Mouse (Mus musculus): ENCODE data around the gene Gm13277.
A peak's percentile ranks its signal among the peaks of the same experiment; 100 is the strongest.
"Not testable (repeated sequence)": the region's sequence is repeated elsewhere in the genome, so short reads cannot be mapped to it uniquely, and the experiment has no call there.

The Gm13277 gene

DNA sequence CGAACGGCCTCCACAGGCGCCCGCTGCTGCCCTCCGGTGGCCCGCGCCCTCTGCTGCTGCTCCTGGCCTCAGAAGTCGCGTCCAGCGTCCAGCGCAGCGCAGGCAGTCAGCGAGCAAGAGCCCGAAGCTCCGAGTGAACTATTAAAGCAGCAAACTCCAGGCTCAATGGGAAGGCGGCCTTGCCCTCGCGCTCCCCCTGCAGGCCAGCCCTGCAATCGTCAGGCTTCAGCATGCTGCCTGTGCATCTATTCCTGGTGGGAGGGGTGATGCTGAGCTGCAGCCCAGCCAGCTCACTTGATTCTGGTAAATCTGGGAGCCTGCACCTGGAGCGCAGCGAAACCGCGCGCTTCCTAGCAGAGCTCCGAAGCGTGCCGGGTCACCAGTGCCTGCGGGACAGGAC, at the start of gene Gm13277:
Gm13277 (plus strand) TSS at position 231 of the 400 bp plus-strand sequence.
- peak; percentile 75 for DNase-seq

GRCm38 (mm10) chr4:88739036-88739435, 49.4 kb upstream of the Gm13277 start:
- no peak for DNase-seq

DNA sequence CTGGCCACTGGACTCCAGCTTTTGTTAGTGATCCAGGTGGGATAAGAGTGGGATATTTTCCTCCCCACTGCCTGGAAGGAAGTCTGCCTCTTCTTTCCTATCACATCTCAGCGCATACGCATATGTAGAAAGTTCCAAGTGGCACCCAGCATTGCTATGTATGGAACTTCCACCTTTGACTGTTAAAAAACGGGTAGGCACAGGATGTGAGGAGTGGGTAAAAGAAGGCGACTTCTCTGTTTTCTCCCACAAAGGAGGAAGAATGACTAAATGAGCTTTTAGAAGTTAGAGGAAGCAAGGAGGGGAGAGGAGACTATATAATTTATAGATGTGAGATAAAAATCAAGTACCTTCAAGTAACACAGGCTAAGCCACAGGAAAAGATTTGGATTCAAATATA, 47.0 kb upstream of the Gm13277 start:
- DNase-seq: no peak

DNA sequence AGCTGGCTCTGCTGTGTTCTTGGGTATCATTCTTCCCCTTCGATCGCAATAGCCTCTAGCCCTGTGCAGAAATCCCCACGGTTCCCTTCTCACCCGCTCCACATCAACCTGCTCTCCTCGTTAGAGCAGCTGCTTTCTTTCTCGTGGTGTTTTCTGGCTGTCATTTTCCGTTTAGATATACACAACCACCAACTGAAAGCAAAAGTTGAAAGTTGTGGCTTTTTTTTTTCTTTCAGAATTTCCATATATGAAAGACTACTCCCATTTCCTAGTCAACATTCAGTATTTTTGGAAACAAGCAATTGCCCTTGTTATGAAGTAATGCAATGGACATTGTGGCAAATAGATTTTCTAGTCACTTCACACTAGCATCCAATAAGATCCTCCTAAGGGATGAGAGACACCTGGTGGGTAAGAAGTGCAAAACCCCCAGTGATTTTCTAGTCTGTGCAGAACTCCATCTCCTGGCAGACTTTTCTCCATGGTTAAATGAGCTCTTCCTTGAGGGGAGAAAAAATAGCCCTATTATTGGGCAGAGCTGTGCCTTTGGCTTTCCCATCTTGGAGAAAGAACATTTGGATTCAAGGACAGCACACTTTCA, 45.6 kb upstream of the Gm13277 start:
- DNase-seq: no peak

- DNase-seq: no peak
Measured at GRCm38 (mm10) chr4:88744207-88744606, 44.2 kb upstream of the Gm13277 start.

- DNase-seq: no peak
Measured at GRCm38 (mm10) chr4:88749926-88750325, 38.5 kb upstream of the Gm13277 start.

- peak; percentile 92 for DNase-seq
Measured at GRCm38 (mm10) chr4:88754818-88755340, 33.6 kb upstream of the Gm13277 start, which contains the start of gene Gm13271. Gene Gm13271 (plus strand): TSS chr4:88754868.

DNA sequence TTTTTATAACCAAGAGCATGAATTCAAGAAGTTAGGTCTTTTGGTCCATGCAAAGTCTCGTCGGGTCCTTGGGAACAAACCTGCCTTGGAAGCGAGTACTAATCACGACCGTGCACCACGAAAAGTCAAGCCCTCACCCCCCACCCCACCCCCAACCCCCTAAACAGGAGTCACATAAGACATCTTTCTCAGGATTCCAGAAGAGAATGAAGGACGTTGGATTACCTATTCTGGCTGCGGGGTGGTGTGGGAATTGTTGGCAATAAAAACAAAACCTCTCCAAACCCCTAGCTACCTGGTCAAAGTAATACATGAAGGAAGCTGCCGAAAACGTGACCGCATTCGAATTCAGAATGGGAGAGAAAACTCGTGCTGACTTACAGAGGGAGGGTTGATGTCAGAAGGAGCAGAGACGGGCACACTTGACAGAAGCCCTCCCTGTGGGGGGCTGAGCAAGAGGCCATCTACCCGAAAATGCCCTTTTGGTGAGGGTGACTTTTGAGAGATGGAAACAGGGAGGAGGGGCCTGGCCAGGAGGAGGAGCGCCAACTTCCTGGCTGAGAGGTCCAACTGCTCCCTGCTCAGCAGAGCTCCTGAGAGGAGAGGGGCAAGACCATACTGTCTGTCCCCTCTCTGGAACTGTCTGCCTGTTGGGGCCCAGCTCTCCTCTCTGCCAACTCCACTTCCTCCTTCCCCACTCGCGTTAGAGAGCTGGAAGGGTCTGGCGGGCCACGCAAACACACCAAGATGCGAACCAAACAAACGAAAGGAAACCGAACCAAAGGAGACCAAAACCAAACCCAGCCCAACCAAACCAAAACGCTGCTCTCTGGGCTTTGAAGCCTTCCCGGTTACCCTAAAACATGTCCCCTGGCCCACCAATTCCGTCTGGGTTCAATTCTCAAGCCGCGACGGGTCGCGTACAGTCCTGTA, 31.6 kb upstream of the Gm13277 start:
- peak; percentile 46 for DNase-seq

- peak; percentile 96 for DNase-seq
Measured at GRCm38 (mm10) chr4:88757628-88758031, 30.8 kb upstream of the Gm13277 start.

GRCm38 (mm10) chr4:88758751-88759150, 29.7 kb upstream of the Gm13277 start:
- peak; percentile 55 for DNase-seq

- peak; percentile 81 for DNase-seq
Measured at GRCm38 (mm10) chr4:88759610-88760268, 28.7 kb upstream of the Gm13277 start, which contains the start of gene Gm13283. Gene Gm13283 (plus strand): TSS chr4:88760119.

DNA sequence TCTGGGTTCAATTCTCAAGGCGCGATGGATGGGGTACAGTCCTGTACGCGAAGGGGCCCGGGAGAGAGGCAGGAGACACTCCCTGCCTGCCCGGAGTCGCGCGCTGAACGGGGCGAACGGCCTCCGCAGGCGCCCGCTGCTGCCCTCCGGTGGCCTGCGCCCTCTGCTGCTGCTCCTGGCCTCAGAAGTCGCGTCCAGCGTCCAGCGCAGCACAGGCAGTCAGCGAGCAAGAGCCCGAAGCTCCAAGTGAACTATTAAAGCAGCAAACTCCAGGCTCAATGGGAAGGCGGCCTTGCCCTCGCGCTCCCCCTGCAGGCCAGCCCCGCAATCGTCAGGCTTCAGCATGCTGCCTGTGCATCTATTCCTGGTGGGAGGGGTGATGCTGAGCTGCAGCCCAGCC, 28.0 kb upstream of the Gm13277 start:
- peak; percentile 80 for DNase-seq

- DNase-seq: peak; percentile 89
Measured at GRCm38 (mm10) chr4:88761776-88762175, 26.7 kb upstream of the Gm13277 start.

DNA sequence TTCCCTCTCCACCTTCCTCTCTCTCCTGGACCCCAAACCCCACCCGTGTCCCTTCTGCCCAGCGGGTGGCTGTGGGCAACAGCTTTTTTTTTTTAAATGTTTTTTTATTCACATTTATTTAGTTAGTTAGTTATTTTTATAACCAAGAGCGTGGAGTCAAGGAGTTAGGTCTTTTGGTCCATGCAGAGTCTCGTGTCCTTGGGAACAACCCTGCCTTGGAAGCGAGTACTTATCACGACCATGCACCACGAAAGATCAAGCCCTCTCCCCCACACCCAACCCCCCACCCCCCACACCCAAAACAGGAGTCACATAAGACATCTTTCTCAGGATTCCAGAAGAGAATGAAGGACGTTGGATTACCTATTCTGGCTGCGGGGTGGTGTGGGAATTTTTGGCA, 26.1 kb upstream of the Gm13277 start:
- DNase-seq: peak; percentile 58

DNA sequence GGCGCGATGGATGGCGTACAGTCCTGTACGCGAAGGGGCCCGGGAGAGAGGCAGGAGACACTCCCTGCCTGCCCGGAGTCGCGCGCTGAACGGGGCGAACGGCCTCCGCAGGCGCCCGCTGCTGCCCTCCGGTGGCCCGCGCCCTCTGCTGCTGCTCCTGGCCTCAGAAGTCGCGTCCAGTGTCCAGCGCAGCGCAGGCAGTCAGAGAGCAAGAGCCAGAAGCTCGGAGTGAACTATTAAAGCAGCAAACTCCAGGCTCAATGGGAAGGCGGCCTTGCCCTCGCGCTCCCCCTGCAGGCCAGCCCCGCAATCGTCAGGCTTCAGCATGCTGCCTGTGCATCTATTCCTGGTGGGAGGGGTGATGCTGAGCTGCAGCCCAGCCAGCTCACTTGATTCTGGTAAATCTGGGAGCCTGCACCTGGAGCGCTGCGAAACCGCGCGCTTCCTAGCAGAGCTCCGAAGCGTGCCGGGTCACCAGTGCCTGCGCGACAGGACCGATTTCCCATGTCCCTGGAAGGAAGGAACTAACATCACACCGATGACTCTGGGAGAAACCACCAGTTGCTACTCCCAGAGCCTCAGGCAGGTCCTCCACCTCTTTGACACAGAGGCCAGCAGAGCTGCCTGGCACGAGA, 24.9 kb upstream of the Gm13277 start:
- DNase-seq: peak; percentile 68

DNA sequence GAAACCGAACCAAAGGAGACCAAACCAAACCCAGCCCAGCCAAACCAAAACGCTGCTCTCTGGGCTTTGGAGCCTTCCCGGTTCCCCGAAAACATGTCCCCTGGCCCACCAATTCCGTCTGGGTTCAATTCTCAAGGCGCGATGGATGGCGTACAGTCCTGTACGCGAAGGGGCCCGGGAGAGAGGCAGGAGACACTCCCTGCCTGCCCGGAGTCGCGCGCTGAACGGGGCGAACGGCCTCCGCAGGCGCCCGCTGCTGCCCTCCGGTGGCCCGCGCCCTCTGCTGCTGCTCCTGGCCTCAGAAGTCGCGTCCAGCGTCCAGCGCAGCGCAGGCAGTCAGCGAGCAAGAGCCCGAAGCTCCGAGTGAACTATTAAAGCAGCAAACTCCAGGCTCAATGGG, 14.9 kb upstream of the Gm13277 start, which contains the start of gene Gm13290:
Gm13290 (plus strand) TSS at position 301 of the 400 bp plus-strand sequence.
- DNase-seq: not testable (repeated sequence)

DNA sequence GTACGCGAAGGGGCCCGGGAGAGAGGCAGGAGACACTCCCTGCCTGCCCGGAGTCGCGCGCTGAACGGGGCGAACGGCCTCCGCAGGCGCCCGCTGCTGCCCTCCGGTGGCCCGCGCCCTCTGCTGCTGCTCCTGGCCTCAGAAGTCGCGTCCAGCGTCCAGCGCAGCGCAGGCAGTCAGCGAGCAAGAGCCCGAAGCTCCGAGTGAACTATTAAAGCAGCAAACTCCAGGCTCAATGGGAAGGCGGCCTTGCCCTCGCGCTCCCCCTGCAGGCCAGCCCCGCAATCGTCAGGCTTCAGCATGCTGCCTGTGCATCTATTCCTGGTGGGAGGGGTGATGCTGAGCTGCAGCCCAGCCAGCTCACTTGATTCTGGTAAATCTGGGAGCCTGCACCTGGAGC, 11.8 kb upstream of the Gm13277 start, which contains the start of gene Gm13289:
Gm13289 (plus strand) TSS at position 301 of the 400 bp plus-strand sequence.
- DNase-seq: not testable (repeated sequence)

DNA sequence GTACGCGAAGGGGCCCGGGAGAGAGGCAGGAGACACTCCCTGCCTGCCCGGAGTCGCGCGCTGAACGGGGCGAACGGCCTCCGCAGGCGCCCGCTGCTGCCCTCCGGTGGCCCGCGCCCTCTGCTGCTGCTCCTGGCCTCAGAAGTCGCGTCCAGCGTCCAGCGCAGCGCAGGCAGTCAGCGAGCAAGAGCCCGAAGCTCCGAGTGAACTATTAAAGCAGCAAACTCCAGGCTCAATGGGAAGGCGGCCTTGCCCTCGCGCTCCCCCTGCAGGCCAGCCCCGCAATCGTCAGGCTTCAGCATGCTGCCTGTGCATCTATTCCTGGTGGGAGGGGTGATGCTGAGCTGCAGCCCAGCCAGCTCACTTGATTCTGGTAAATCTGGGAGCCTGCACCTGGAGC, 8.9 kb upstream of the Gm13277 start, which contains the start of gene Gm13272:
Gm13272 (plus strand) TSS at position 301 of the 400 bp plus-strand sequence.
- DNase-seq: not testable (repeated sequence)

DNA sequence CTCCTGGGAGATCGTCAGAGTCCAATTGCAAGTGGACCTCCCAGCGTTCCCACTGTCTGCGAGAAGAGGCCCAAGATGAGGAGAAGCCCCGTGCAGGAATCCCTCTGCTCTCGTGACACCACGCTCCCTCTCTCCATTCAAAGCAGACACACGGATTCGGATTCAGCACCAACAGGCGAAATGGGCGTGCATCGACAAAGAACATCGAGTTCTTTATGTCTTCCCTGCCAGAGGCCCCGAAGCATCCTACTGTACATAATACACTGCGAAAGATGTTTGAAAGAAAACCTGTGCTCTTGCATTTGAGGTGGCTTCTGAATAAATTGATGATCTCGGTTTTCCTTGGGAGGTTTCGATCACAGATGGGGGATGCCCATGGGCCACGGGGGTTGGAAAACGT, 8.1 kb upstream of the Gm13277 start:
- DNase-seq: peak; percentile 44

DNA sequence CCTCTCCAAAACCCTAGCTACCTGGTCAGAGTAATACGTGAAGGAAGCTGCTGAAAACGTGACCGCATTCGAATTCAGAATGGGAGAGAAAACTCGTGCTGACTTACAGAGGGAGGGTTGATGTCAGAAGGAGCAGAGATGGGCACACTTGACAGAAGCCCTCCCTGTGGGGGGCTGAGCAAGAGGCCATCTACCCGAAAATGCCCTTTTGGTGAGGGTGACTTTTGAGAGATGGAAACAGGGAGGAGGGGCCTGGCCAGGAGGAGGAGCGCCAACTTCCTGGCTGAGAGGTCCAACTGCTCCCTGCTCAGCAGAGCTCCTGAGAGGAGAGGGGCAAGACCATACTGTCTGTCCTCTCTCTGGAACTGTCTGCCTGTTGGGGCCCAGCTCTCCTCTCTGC, 6.6 kb upstream of the Gm13277 start, which contains the start of gene Ifnz:
Ifnz (plus strand) TSS at position 301 of the 400 bp plus-strand sequence.
- DNase-seq: not testable (repeated sequence)

- DNase-seq: not testable (repeated sequence)
Measured at GRCm38 (mm10) chr4:88782335-88782734, 6.1 kb upstream of the Gm13277 start.

- DNase-seq: not testable (repeated sequence)
Measured at GRCm38 (mm10) chr4:88785409-88785808, 3.0 kb upstream of the Gm13277 start, which contains the start of gene Gm13276. Gene Gm13276 (plus strand): TSS chr4:88785709.
